Mouse (Mus musculus) megakaryocyte, embryonic 14.5 days (primary cell): Measurements from ENCODE around the gene Sec61a2. TPM values are rescaled to one million over a fixed set of nuclear protein-coding genes. Genes with fewer than 3 reads are reported as not detected.

Experiments used
- H3K27me3 ChIP-seq: replicated peaks from 2 replicates; pipeline ENCODE3; 2012; ENCODE audit warnings: inconsistent platforms
- H3K36me3 ChIP-seq: replicated peaks from 2 replicates; pipeline ENCODE3; 2012; ENCODE audit warnings: low read length, inconsistent platforms, mixed read lengths
- H3K4me1 ChIP-seq: 2 replicates; pipeline ENCODE4 v1.6.1; 2012; ENCODE audit warnings: inconsistent platforms
- H3K4me3 ChIP-seq: replicated peaks from 2 replicates; pipeline ENCODE3; 2012; ENCODE audit warnings: moderate library complexity, mild to moderate bottlenecking, inconsistent platforms
- H3K9me3 ChIP-seq: 2 replicates; pipeline ENCODE4 v1.6.1; 2012; ENCODE audit warnings: inconsistent platforms
- FLI1 ChIP-seq: IDR thresholded peaks from 2 replicates; pipeline ENCODE4 v1.6.1; 2012; ENCODE audit warnings: low read length, inconsistent platforms, mixed read lengths
- GATA1 ChIP-seq: IDR thresholded peaks from 3 replicates; pipeline ENCODE4 v1.6.1; 2012; ENCODE audit warnings: mixed read lengths, low read length, inconsistent platforms, borderline replicate concordance
- polyA plus RNA-seq: library from polyadenylated mRNA; stranded (reverse); fragments of >175 nt; gene quantifications from 2 replicates; pipeline ENCODE4 v1.2.3, GENCODE M21; 2012; ENCODE audit warnings: low replicate concordance; ENCODE audit not compliant: insufficient read depth

The Sec61a2 gene
- polyA plus RNA-seq, 1 experiment, result 0.56 TPM

DNA sequence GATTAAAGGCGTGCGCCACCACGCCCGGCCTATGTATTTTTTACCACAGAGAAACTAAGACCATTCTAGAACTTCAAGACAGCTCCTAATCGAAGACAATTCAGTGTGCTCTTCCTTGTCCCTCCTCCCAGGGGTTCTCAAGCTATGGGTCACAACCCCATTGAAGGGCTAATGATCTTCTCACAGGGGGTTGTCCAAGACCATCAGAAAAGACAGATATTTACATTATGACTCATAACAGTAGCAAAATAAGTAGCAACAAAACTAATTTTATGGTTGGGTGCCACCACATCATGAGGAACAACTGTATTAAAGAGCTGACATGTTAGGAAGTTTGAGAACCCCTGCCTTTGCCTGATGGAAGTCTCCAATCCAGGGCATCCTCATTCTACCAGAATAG is 36.7 kb upstream of the Sec61a2 start:
- Histone ChIP-seq H3K4me1 (peaks cover 8% of the 10 kb centered on the region), H3K27me3 (peaks cover 7% of the 10 kb centered on the region), H3K9me3 (no peaks in the 10 kb centered on the region), H3K36me3 (no peaks in the 10 kb centered on the region), H3K4me3 (no peak overlapping the region)
- TF ChIP-seq GATA1, result no peak
- TF ChIP-seq FLI1, result no peak

DNA sequence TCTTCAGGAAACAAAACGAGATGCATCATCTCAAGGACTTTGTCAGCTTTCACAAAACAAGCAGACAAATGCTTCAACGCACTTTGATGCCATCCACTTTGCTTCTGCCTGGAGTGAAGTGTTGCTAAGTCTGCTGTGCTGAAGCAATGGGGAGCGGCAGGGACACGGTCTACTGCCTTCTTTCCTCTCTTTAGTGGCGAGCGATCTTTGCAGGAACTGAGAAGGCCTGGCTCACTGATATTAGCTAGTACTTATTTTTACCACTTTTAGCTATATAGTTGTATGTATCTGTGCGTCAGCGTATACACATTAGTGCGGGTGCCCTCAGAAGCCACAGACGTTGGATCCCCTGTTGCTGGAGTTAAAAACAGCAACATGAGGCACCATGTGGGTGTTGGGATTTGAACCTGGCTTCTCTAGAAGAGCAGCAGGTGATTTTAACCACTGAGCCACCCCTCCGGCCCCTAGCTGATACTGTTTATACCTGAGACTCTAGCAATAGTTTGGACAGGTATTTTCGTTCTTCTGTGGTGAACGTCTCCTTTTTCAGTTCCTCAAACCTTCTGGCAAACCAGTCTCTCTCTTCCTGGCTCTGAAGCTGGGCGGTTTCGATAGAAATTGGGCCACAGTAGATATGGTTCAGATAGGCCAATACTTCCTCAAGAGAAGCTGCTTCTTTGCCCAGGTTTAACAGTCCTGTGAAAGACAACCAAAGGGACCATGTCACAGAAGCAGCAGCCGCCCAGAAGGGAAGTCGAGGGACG is 35.2 kb upstream of the Sec61a2 start:
- H3K27me3 ChIP-seq, result peaks cover 7% of the 10 kb centered on the region
- H3K9me3 ChIP-seq, result no peaks in the 10 kb centered on the region
- peaks cover 12% of the 10 kb centered on the region for H3K4me1 ChIP-seq
- no peak overlapping the region for H3K4me3 ChIP-seq
- TF ChIP-seq FLI1, result no peak
- TF ChIP-seq GATA1, result no peak
- H3K36me3 ChIP-seq, result no peaks in the 10 kb centered on the region

DNA sequence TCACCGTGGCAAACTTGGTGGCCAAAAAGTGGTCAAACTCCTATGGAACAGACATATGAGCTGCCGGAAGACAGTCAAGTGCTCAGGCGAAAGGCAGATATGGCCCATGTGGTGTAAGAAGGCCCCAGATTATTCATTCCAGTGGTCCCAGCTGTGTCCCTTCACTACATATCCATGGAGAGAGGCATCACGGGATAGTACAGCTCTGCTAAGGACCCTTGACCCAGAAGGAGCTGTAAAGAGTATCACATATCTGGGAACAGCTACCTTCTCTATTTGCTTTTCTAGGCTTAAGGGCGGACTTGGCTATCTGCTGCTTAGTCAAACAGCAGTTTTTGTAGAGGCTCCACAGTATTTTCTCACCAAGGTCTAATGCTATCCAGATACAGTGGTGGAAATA is 34.6 kb upstream of the Sec61a2 start:
- no peaks in the 10 kb centered on the region for H3K9me3 ChIP-seq
- TF ChIP-seq GATA1, result no peak
- no peaks in the 10 kb centered on the region for H3K36me3 ChIP-seq
- H3K27me3 ChIP-seq, result peaks cover 7% of the 10 kb centered on the region
- no peak overlapping the region for H3K4me3 ChIP-seq
- H3K4me1 ChIP-seq, result peaks cover 12% of the 10 kb centered on the region

DNA sequence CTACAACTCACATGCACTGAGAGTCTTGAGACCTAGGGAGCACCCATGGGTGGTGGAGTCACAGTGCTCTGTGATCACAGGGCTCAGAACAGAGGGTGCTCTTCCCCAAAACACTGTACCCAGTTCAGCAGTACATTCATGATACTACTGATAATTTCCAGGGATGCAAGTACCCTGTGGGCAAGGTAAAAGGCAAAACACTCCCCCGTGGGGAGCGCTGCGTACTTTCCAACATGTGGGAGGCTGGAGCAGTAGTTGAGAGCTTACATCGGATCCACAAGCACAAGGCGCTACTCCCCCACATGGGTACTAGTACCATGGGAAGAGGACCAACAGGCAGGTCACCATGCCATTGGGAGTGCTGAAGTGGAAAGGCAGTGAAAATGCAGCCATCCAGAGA is 32.2 kb upstream of the Sec61a2 start:
- TF ChIP-seq GATA1 (no peak), FLI1 (no peak)
- peaks cover 8% of the 10 kb centered on the region for H3K27me3 ChIP-seq
- H3K4me3 ChIP-seq, result no peak overlapping the region
- H3K4me1 ChIP-seq, result peaks cover 12% of the 10 kb centered on the region
- H3K9me3 ChIP-seq, result no peaks in the 10 kb centered on the region
- H3K36me3 ChIP-seq, result no peaks in the 10 kb centered on the region

DNA sequence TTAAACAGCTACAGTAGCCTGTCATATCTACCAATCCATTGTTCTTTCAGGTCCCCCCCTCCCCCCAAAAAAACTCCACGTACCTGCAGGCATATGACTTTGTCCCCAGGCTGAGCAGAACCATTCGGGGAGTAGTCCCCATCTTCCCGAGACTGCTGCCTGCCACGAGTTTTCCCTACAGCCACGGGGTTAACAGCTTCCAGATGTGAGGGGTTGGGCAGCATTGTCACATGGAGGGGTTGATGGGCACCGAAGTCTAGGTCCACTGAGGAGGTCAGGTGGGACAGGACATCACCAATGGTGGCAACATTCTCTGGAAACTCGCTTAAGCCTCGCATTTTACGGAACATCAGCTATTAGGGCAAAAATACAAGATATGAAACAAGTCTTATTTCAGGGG is 28.6 kb upstream of the Sec61a2 start:
- H3K36me3 ChIP-seq, result no peaks in the 10 kb centered on the region
- peaks cover 7% of the 10 kb centered on the region for H3K27me3 ChIP-seq
- H3K9me3 ChIP-seq, result no peaks in the 10 kb centered on the region
- peaks cover 9% of the 10 kb centered on the region; the same call in 1 of the 2 replicates for H3K4me1 ChIP-seq
- no peak overlapping the region for H3K4me3 ChIP-seq
- no peak for TF ChIP-seq GATA1

DNA sequence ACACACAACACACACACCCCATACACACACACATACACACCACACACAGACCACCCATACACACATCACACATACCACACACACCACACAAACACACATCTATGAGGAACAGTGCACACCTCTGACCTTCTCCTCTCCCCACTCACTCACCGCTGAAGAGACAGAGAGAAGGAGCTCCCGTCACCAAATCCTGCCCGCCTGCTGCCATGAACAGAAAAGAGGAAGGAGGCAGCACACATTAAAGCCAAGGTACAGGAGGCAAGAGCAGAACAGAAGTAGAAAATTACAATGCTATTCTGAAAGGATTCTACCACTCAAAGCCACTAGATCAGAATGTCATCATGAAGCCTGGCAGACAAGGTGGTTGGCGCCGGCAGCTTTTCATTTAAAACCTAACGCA is 27.6 kb upstream of the Sec61a2 start:
- H3K4me3 ChIP-seq, result no peak overlapping the region
- no peaks in the 10 kb centered on the region for H3K9me3 ChIP-seq
- H3K4me1 ChIP-seq, result peaks cover 9% of the 10 kb centered on the region; the same call in 1 of the 2 replicates
- H3K36me3 ChIP-seq, result no peaks in the 10 kb centered on the region
- peaks cover 7% of the 10 kb centered on the region for H3K27me3 ChIP-seq
- no peak for TF ChIP-seq FLI1
- TF ChIP-seq GATA1, result no peak

DNA sequence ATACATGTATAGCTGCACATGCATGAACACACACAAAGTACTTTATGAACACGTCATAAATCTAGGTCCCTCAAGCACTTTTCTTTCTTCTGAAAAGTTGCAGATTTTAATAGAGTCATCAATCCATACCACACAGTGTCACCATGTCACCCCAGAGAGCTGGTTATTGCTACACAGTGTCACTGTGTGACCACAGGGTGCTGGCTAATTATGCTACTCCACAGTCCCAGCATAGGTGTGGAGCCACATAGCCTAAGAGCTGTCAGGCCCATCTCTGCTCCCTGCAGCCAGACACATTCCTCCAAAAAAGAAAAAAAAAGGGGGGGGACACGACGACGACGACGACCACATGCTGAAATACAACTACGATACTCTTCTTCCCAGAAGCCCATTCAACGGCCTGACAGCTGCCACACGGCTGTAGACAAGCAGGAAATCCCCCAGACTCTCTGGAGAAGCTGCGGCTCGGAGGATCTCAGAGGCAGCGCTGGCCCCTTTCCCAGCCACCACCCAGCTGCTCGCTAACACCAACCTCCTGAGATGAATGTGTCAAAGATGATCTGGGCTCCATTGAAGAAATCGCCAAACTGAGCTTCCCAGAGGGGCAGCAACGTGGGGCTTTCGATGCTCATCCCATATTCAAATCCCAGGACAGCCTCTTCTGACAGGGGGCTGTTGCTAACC is 16.2 kb upstream of the Sec61a2 start:
- Histone ChIP-seq H3K4me1 (peaks cover 4% of the 10 kb centered on the region; the same call in 1 of the 2 replicates), H3K4me3 (no peak overlapping the region), H3K9me3 (no peaks in the 10 kb centered on the region), H3K27me3 (peaks cover 7% of the 10 kb centered on the region), H3K36me3 (no peaks in the 10 kb centered on the region)
- TF ChIP-seq GATA1, result no peak
- no peak for TF ChIP-seq FLI1

DNA sequence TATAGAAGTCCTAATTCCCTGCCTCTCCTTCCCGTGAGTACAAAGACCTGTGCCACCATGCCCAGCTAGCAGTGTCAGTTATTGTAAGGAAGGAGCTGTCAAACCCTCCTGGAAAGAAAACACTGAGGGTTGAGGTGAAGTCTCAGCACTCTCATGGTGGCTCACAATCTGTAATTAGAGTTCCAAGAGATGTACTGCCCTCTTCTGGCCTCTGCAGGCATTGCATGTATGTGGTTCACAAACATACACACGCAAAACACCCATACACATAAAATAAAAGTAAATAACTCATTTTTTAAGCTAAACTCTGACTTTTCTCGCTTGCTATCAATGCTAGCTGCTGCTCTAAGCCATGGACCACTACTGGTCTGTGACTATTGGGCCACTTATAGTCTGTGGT is 11.4 kb upstream of the Sec61a2 start:
- no peaks in the 10 kb centered on the region for H3K36me3 ChIP-seq
- TF ChIP-seq GATA1 (no peak), FLI1 (no peak)
- H3K4me3 ChIP-seq, result no peak overlapping the region

DNA sequence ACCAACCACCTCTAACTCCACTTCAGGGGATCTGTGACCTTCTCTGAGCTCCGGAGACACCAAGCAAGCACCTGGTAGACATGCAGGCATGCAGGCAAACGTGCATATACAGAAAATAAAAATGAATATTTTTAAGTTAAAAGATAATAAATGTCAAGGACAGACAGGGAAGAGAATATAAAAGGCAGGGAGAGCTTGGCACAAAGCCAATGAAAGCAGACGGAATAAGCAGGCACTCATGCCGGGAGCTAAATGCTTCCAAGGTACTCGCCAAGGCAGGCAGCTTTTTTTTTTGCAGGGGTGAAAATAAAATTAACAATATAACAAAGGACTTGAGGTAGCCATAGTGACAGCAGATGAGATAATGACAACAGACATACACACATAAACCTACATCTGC is 10.9 kb upstream of the Sec61a2 start:
- Histone ChIP-seq H3K27me3 (peaks cover 10% of the 10 kb centered on the region), H3K36me3 (no peaks in the 10 kb centered on the region), H3K4me1 (peaks cover 4% of the 10 kb centered on the region; the same call in 1 of the 2 replicates), H3K4me3 (no peak overlapping the region), H3K9me3 (no peaks in the 10 kb centered on the region)
- TF ChIP-seq FLI1, result no peak
- no peak for TF ChIP-seq GATA1

More for the DNA sequence above, 11.4 kb upstream of the Sec61a2 start:
- Histone ChIP-seq H3K27me3 (peaks cover 10% of the 10 kb centered on the region), H3K9me3 (no peaks in the 10 kb centered on the region), H3K4me1 (peaks cover 4% of the 10 kb centered on the region; the same call in 1 of the 2 replicates)

DNA sequence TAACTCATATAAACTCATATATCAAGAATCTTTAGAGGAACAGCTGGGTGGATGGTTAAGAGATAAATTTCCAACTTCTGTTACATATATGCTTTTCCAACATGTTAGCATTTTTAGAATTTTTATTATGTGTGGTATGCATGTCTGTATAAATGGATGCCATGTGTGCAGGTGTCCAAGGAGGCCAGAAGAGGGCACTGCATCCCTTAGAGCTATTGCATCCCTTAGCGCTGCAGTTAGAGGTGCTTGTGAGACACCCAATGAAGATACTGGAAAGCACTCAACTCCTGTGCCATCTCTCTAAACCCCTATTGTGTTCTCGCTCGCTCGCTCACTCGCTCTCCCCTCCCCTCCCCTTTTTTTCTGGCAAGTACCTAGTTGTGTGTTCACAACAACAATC is 4.9 kb upstream of the Sec61a2 start:
- H3K27me3 ChIP-seq, result peaks cover 3% of the 10 kb centered on the region
- no peaks in the 10 kb centered on the region for H3K36me3 ChIP-seq
- no peaks in the 10 kb centered on the region; the same call in 1 of the 2 replicates for H3K4me1 ChIP-seq
- H3K9me3 ChIP-seq, result no peaks in the 10 kb centered on the region
- no peak overlapping the region for H3K4me3 ChIP-seq
- TF ChIP-seq GATA1 (no peak), FLI1 (no peak)

DNA sequence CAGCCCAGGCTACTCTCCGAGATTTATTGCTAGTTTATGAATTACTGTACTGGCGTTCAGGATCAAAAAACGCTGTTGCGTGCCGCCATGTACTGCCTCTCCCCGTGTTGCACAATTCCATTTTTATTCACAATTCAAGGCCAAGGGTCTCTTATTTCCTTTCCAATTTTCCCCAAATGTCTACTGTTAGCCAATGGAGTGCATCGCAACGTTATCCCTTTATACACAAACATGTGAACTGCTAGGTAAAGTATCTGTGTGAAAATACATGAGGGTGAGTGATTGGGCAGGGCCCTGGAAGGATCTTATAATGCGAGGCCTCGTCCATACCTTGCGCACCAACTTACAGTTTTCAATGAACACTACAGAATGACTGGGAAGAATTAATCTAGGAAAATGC is 936 bp downstream of the Sec61a2 start:
- Histone ChIP-seq H3K4me1 (peaks cover 23% of the 10 kb centered on the region), H3K9me3 (no peaks in the 10 kb centered on the region), H3K27me3 (peaks cover 3% of the 10 kb centered on the region), H3K36me3 (peaks cover 28% of the 10 kb centered on the region), H3K4me3 (peak overlapping the region; percentile 97)
- no peak for TF ChIP-seq FLI1
- TF ChIP-seq GATA1, result no peak
